Comparison of ENCODE assay signal across 16 mouse cellular contexts in genomic region chr11:85719091-85719490, GRCm38 (mm10).
DNase-seq lines count a peak whose midpoint lies in the region; ATAC-seq and TF ChIP-seq lines count a peak whose summit lies in the region.
"Had no signal": no experiment of that assay in that cellular context is flagged by ENCODE, and none has a peak within 500 bp of the region (broad histone marks: within the 10 kb centered on the region; RNA-seq: fewer than 3 reads in every experiment).

No protein-coding gene starts in this region.

- H3K27me3 ChIP-seq in heart, embryonic 15.5 days, result 0 out of 2 replicates have a peak, but pooled peaks cover 3% of the 10 kb centered on the region
- H3K27me3 ChIP-seq in heart, embryonic 12.5 days (replicated peaks), result peaks cover 11% of the 10 kb centered on the region; the same call in 1 of the 2 replicates
- no peaks in the 10 kb centered on the region for H3K27me3 ChIP-seq in kidney, postnatal 0 days (ENCODE audit: insufficient read depth, low read length)
- no peaks in the 10 kb centered on the region for H3K27me3 ChIP-seq in stomach, embryonic 15.5 days (replicated peaks)
- no peaks in the 10 kb centered on the region for H3K27me3 ChIP-seq in stomach, postnatal 0 days (ENCODE audit: control insufficient read depth, insufficient read depth, low read length)

- no peak for DNase-seq in kidney, postnatal 0 days (ENCODE audit: low spot score)
- no peak for DNase-seq in kidney, postnatal 14 days
- no peak for DNase-seq in stomach, postnatal 0 days (ENCODE audit: low spot score)
- no peak for DNase-seq in left cerebral cortex, postnatal 10 days (ENCODE audit: extremely low spot score in 1 of 2, low spot score in 2 of 2)
- DNase-seq: adrenal gland, postnatal 36 days; cerebellum, adult 2 months; layer of hippocampus, postnatal 36 days; right cerebral cortex, postnatal 4 days; thymus, postnatal 36 days had no signal

- H3K36me3 ChIP-seq in heart, embryonic 15.5 days, result no peaks in the 10 kb centered on the region
- no peaks in the 10 kb centered on the region for H3K36me3 ChIP-seq in heart, embryonic 12.5 days
- no peaks in the 10 kb centered on the region for H3K36me3 ChIP-seq in kidney, postnatal 0 days (ENCODE audit: insufficient read depth, low read length)
- no peaks in the 10 kb centered on the region for H3K36me3 ChIP-seq in stomach, embryonic 15.5 days
- H3K36me3 ChIP-seq in stomach, postnatal 0 days (ENCODE audit: control insufficient read depth, insufficient read depth, low read length), result no peaks in the 10 kb centered on the region
- H3K36me3 ChIP-seq: limb, embryonic 15.5 days had no signal

- no peak overlapping the region for H3K4me3 ChIP-seq in heart, embryonic 15.5 days
- no peak overlapping the region for H3K4me3 ChIP-seq in heart, embryonic 12.5 days
- no peak overlapping the region for H3K4me3 ChIP-seq in kidney, postnatal 0 days (replicated peaks; ENCODE audit: low read depth, low read length)
- H3K4me3 ChIP-seq in stomach, embryonic 15.5 days (replicated peaks), result no peak overlapping the region
- H3K4me3 ChIP-seq in stomach, postnatal 0 days (ENCODE audit: low read depth, low read length), result no peak overlapping the region
- H3K4me3 ChIP-seq: layer of hippocampus, adult 2 months; limb, embryonic 15.5 days had no signal

- no peak for TF ChIP-seq CTCF in kidney, postnatal 0 days (IDR thresholded peaks at IDR 0.05; ENCODE audit: low read depth)
- no peak for TF ChIP-seq CTCF in stomach, postnatal 0 days (IDR thresholded peaks at IDR 0.05; ENCODE audit: low read depth)

- H3K9ac ChIP-seq in heart, embryonic 15.5 days, result no peak overlapping the region
- H3K9ac ChIP-seq in heart, embryonic 12.5 days, result no peak overlapping the region
- H3K9ac ChIP-seq in kidney, postnatal 0 days (ENCODE audit: low read depth, low read length), result no peak overlapping the region
- H3K9ac ChIP-seq in stomach, embryonic 15.5 days, result no peak overlapping the region
- H3K9ac ChIP-seq in stomach, postnatal 0 days (ENCODE audit: low read length), result no peak overlapping the region
- H3K9ac ChIP-seq: limb, embryonic 15.5 days had no signal

- no peaks in the 10 kb centered on the region for H3K9me3 ChIP-seq in heart, embryonic 15.5 days (replicated peaks)
- no peaks in the 10 kb centered on the region for H3K9me3 ChIP-seq in heart, embryonic 12.5 days (replicated peaks)
- H3K9me3 ChIP-seq in kidney, postnatal 0 days (replicated peaks; ENCODE audit: low read length), result no peaks in the 10 kb centered on the region
- no peaks in the 10 kb centered on the region for H3K9me3 ChIP-seq in stomach, embryonic 15.5 days
- H3K9me3 ChIP-seq in stomach, postnatal 0 days (ENCODE audit: control insufficient read depth, low read length), result no peaks in the 10 kb centered on the region
- H3K9me3 ChIP-seq: limb, embryonic 15.5 days had no signal

- peaks cover 24% of the 10 kb centered on the region for H3K4me1 ChIP-seq in heart, embryonic 15.5 days (replicated peaks)
- peaks cover 25% of the 10 kb centered on the region for H3K4me1 ChIP-seq in heart, embryonic 12.5 days (replicated peaks)
- H3K4me1 ChIP-seq in kidney, postnatal 0 days (replicated peaks; ENCODE audit: insufficient read depth, low read length), result peaks cover 15% of the 10 kb centered on the region; the same call in 1 of the 2 replicates
- peaks cover 12% of the 10 kb centered on the region for H3K4me1 ChIP-seq in stomach, embryonic 15.5 days
- 0 out of 2 replicates have a peak, but pooled peaks cover 2% of the 10 kb centered on the region for H3K4me1 ChIP-seq in stomach, postnatal 0 days (replicated peaks; ENCODE audit: control insufficient read depth, insufficient read depth)

- 62% methylated on average over 10 of the region's 10 CpGs for WGBS in heart, embryonic 15.5 days
- WGBS in heart, embryonic 12.5 days, result 51% methylated on average over 10 of the region's 10 CpGs
- WGBS in kidney, postnatal 0 days, result 91% methylated on average over 10 of the region's 10 CpGs
- WGBS in stomach, embryonic 15.5 days, result 79% methylated on average over 10 of the region's 10 CpGs
- 87% methylated on average over 10 of the region's 10 CpGs for WGBS in stomach, postnatal 0 days

- no peak for ATAC-seq in heart, embryonic 15.5 days (replicated peaks; ENCODE audit: insufficient number of reproducible peaks, insufficient read depth, low FRiP score, low read depth)
- no peak for ATAC-seq in heart, embryonic 12.5 days (ENCODE audit: insufficient number of reproducible peaks, low FRiP score)
- ATAC-seq in kidney, postnatal 0 days (replicated peaks; ENCODE audit: low FRiP score, low read depth), result no peak
- ATAC-seq in stomach, embryonic 15.5 days (ENCODE audit: insufficient read depth, low FRiP score, low read depth), result no peak
- no peak for ATAC-seq in stomach, postnatal 0 days (ENCODE audit: low FRiP score, low TSS enrichment)
- ATAC-seq: inflammation-experienced regulatory T-cells, adult 6 months had no signal

- H3K4me2 ChIP-seq in heart, embryonic 15.5 days, result no peak overlapping the region
- no peak overlapping the region for H3K4me2 ChIP-seq in heart, embryonic 12.5 days
- no peak overlapping the region for H3K4me2 ChIP-seq in kidney, postnatal 0 days (ENCODE audit: low read length)
- no peak overlapping the region for H3K4me2 ChIP-seq in stomach, embryonic 15.5 days
- no peak overlapping the region for H3K4me2 ChIP-seq in stomach, postnatal 0 days (replicated peaks; ENCODE audit: low read depth)
- H3K4me2 ChIP-seq: limb, embryonic 15.5 days; midbrain, embryonic 11.5 days had no signal

- 0 out of 2 replicates have a peak overlapping the region, but pooled peaks have one; percentile 6 for H3K27ac ChIP-seq in heart, embryonic 15.5 days
- H3K27ac ChIP-seq in heart, embryonic 12.5 days (ENCODE audit: poor library complexity, severe bottlenecking), result no peak overlapping the region
- peak overlapping the region; percentile 37 for H3K27ac ChIP-seq in kidney, postnatal 0 days
- H3K27ac ChIP-seq in stomach, embryonic 15.5 days, result 0 out of 2 replicates have a peak overlapping the region, but pooled peaks have one; percentile 8
- no peak overlapping the region for H3K27ac ChIP-seq in stomach, postnatal 0 days (replicated peaks)
- H3K27ac ChIP-seq: layer of hippocampus, adult 2 months; limb, embryonic 15.5 days had no signal

- intact Hi-C loops in left cerebral cortex, postnatal 10 days (cut with DNase I), result no loop called here

- TF ChIP-seq EP300 in stomach, postnatal 0 days (optimal IDR thresholded peaks at IDR 0.05), result no peak

Comparison
In these comparisons a context has a peak if more than half of its experiments do, and no peak if none do; other contexts are left out.
1. H3K27ac ChIP-seq: peak in heart, embryonic 15.5 days (single experiment), kidney, postnatal 0 days (single experiment) and stomach, embryonic 15.5 days (single experiment); none in heart, embryonic 12.5 days (single experiment) and stomach, postnatal 0 days (single experiment).